In genomic region chr17:25333943-25334342, GRCm38 (mm10) we compare ENCODE assay signal across 10 mouse cellular contexts. TPM values are rescaled to one million over a fixed set of nuclear protein-coding genes. Genes with fewer than 3 reads are reported as not detected.
DNase-seq lines count a peak whose midpoint lies in the region; ATAC-seq and TF ChIP-seq lines count a peak whose summit lies in the region.
"Had no signal": no experiment of that assay in that cellular context is flagged by ENCODE, and none has a peak within 500 bp of the region (broad histone marks: within the 10 kb centered on the region; RNA-seq: fewer than 3 reads in every experiment).

No protein-coding gene starts in this region.

- H3K4me2 ChIP-seq in heart, embryonic 11.5 days: no peak overlapping the region
- H3K4me2 ChIP-seq in midbrain, embryonic 16.5 days (ENCODE audit: low read length): no peak overlapping the region

- WGBS in heart, embryonic 11.5 days (ENCODE audit: insufficient replicate concordance): 1% methylated on average over 8 of the region's 8 CpGs
- under 1% methylated on average over 8 of the region's 8 CpGs for WGBS in midbrain, embryonic 16.5 days

- H3K9ac ChIP-seq in heart, embryonic 11.5 days (ENCODE audit: low read depth, low read length): no peak overlapping the region
- peak overlapping the region; percentile 40; the same call in 1 of the 2 replicates for H3K9ac ChIP-seq in midbrain, embryonic 16.5 days (ENCODE audit: low read depth, low read length)

- intact Hi-C loops in heart, postnatal 14 days (cut with DNase I): loop anchor here (1.0 to 2.0 kb wide), 2 partner anchors 29 to 137 kb away; no protein-coding TSS in a partner anchor
- intact Hi-C loops in left cerebral cortex, adult 2 months (cut with DNase I): loop anchor here (1.0 to 2.0 kb wide), 2 partner anchors 29 to 136 kb away; no protein-coding TSS in a partner anchor

- H3K27ac ChIP-seq in heart, embryonic 11.5 days (ENCODE audit: low read depth, low read length): no peak overlapping the region
- H3K27ac ChIP-seq in left cerebral cortex, adult 2 months: no peak overlapping the region
- no peak overlapping the region for H3K27ac ChIP-seq in midbrain, embryonic 16.5 days (ENCODE audit: low read length)

- H3K4me3 ChIP-seq in heart, embryonic 11.5 days (ENCODE audit: low read depth, low read length): no peak overlapping the region
- H3K4me3 ChIP-seq in left cerebral cortex, adult 2 months: no peak overlapping the region
- H3K4me3 ChIP-seq in midbrain, embryonic 16.5 days (ENCODE audit: low read depth, low read length): no peak overlapping the region
- H3K4me3 ChIP-seq: erythroblast, embryonic 14.5 days; myocyte had no signal

- H3K9me3 ChIP-seq in heart, embryonic 11.5 days (replicated peaks; ENCODE audit: control insufficient read depth, low read length): no peaks in the 10 kb centered on the region; the same call in 1 of the 2 replicates
- H3K9me3 ChIP-seq in midbrain, embryonic 16.5 days (replicated peaks; ENCODE audit: control insufficient read depth, low read length, poor library complexity, severe bottlenecking): no peaks in the 10 kb centered on the region

- peak; percentile 91 for TF ChIP-seq CTCF in left cerebral cortex, adult 2 months (IDR thresholded peaks at IDR 0.05)

- DNase-seq in heart, adult 18-20 months: peak; percentile 3 to 58
- peak; percentile 79 for DNase-seq in NIH3T3 (ENCODE audit: low read depth)
- DNase-seq in cerebellum, adult 9-10 months: peak; percentile 14
- peak; percentile 46 to 70 for DNase-seq in heart, postnatal 14 days
- DNase-seq in left cerebral cortex, adult 2 months (ENCODE audit: extremely low spot score in 1 of 2, low spot score in 2 of 2): peak; percentile 44 to 76
- DNase-seq in thymus, adult 18-20 months: peak; percentile 8

- H3K36me3 ChIP-seq in heart, embryonic 11.5 days (ENCODE audit: control insufficient read depth, insufficient read depth, low read length): no peaks in the 10 kb centered on the region
- no peaks in the 10 kb centered on the region for H3K36me3 ChIP-seq in midbrain, embryonic 16.5 days (ENCODE audit: control insufficient read depth, insufficient read depth, low read length)

- H3K27me3 ChIP-seq in heart, embryonic 11.5 days (ENCODE audit: control insufficient read depth, insufficient read depth, low read length): peaks cover 21% of the 10 kb centered on the region
- H3K27me3 ChIP-seq in midbrain, embryonic 16.5 days (ENCODE audit: control insufficient read depth, insufficient read depth, low read depth, low read length): no peaks in the 10 kb centered on the region

- no peaks in the 10 kb centered on the region for H3K4me1 ChIP-seq in heart, embryonic 11.5 days (ENCODE audit: control insufficient read depth, insufficient read depth, low read length)
- H3K4me1 ChIP-seq in midbrain, embryonic 16.5 days (ENCODE audit: control insufficient read depth, insufficient read depth, low read length): no peaks in the 10 kb centered on the region

- ATAC-seq in heart, embryonic 11.5 days (replicated peaks; ENCODE audit: insufficient number of reproducible peaks, low FRiP score, low TSS enrichment): no peak
- no peak for ATAC-seq in midbrain, embryonic 16.5 days

RNA-seq across cellular contexts. Expression of gene Tpsab1, which starts 11.4 kb away (rescaled TPM):
- total RNA-seq in heart, adult 18-20 months (2021): under 1 TPM; 0.37 to 0.62 TPM
- polyA plus RNA-seq in heart, embryonic 11.5 days (2014; fragmentation: Nextera tagmentation; extraction: Ambion mirVana): not detected in 2 replicates
- total RNA-seq in heart, postnatal 14 days (2021): 1 to 10 TPM; 2.3 to 2.6 TPM
- not detected for total RNA-seq in left cerebral cortex, adult 2 months (2021)
- not detected in 2 replicates for polyA plus RNA-seq in midbrain, embryonic 16.5 days (2015; fragmentation: Nextera tagmentation; extraction: Ambion mirVana)
- polyA plus RNA-seq: erythroblast, embryonic 14.5 days had no signal

RNA-seq across cellular contexts. Expression of gene Prss29, which starts 15.5 kb away (rescaled TPM):
- total RNA-seq in heart, adult 18-20 months (2021): not detected
- polyA plus RNA-seq in heart, embryonic 11.5 days (2014; fragmentation: Nextera tagmentation; extraction: Ambion mirVana): not detected in 2 replicates
- total RNA-seq in heart, postnatal 14 days (2021): not detected
- total RNA-seq in left cerebral cortex, adult 2 months (2021): not detected
- polyA plus RNA-seq in midbrain, embryonic 16.5 days (2015; fragmentation: Nextera tagmentation; extraction: Ambion mirVana): not detected in 2 replicates
- polyA plus RNA-seq: erythroblast, embryonic 14.5 days; myocyte had no signal

RNA-seq across cellular contexts. Expression of gene Prss28, which starts 25.5 kb away (rescaled TPM):
- not detected for total RNA-seq in heart, adult 18-20 months (2021)
- not detected in 2 replicates for polyA plus RNA-seq in heart, embryonic 11.5 days (2014; fragmentation: Nextera tagmentation; extraction: Ambion mirVana)
- total RNA-seq in heart, postnatal 14 days (2021): not detected
- not detected for total RNA-seq in left cerebral cortex, adult 2 months (2021)
- not detected in 2 replicates for polyA plus RNA-seq in midbrain, embryonic 16.5 days (2015; fragmentation: Nextera tagmentation; extraction: Ambion mirVana)
- polyA plus RNA-seq: erythroblast, embryonic 14.5 days; myocyte had no signal

RNA-seq across cellular contexts. Expression of gene Tpsb2, which starts 32.2 kb away (rescaled TPM):
- total RNA-seq in heart, adult 18-20 months (2021): 1 to 10 TPM; 2.0 to 2.6 TPM
- polyA plus RNA-seq in heart, embryonic 11.5 days (2014; fragmentation: Nextera tagmentation; extraction: Ambion mirVana): not detected in 2 replicates
- 1 to 10 TPM; 5.2 to 5.7 TPM for total RNA-seq in heart, postnatal 14 days (2021)
- not detected for total RNA-seq in left cerebral cortex, adult 2 months (2021)
- 0.23 TPM in 1 of 2 replicates, not detected in the other for polyA plus RNA-seq in midbrain, embryonic 16.5 days (2015; fragmentation: Nextera tagmentation; extraction: Ambion mirVana)
- polyA plus RNA-seq: myocyte had no signal

RNA-seq across cellular contexts. Expression of gene Tpsg1, which starts 35.1 kb away (rescaled TPM):
- total RNA-seq in heart, adult 18-20 months (2021): not detected
- 0.69 and 1.6 TPM in 2 replicates for polyA plus RNA-seq in heart, embryonic 11.5 days (2014; fragmentation: Nextera tagmentation; extraction: Ambion mirVana)
- total RNA-seq in heart, postnatal 14 days (2021): not detected
- total RNA-seq in left cerebral cortex, adult 2 months (2021): not detected
- polyA plus RNA-seq in midbrain, embryonic 16.5 days (2015; fragmentation: Nextera tagmentation; extraction: Ambion mirVana): 0.29 and 0.88 TPM in 2 replicates
- polyA plus RNA-seq: erythroblast, embryonic 14.5 days; myocyte had no signal

Comparison
In these comparisons a context has a peak if more than half of its experiments do, and no peak if none do; other contexts are left out.
1. DNase-seq: peak in every context shown above with its lines; median percentile 79 in NIH3T3; 60 in left cerebral cortex, adult 2 months; 58 in heart, postnatal 14 days; 30 in heart, adult 18-20 months; 14 in cerebellum, adult 9-10 months; 8 in thymus, adult 18-20 months.